24 mouse cellular contexts compared by ENCODE assay signal in genomic region chr17:75516591-75516990, GRCm38 (mm10). TPM values are rescaled to one million over a fixed set of nuclear protein-coding genes. Genes with fewer than 3 reads are reported as not detected.
DNase-seq lines count a peak whose midpoint lies in the region; ATAC-seq and TF ChIP-seq lines count a peak whose summit lies in the region.
"Had no signal": no experiment of that assay in that cellular context is flagged by ENCODE, and none has a peak within 500 bp of the region (broad histone marks: within the 10 kb centered on the region; RNA-seq: fewer than 3 reads in every experiment).

No protein-coding gene starts in this region.

- TF ChIP-seq POLR2A in cerebellum, adult 2 months (IDR thresholded peaks at IDR 0.05; ENCODE audit: borderline replicate concordance, insufficient read depth, low read length): no peak

- no peak overlapping the region for H3K27ac ChIP-seq in hindbrain, embryonic 13.5 days
- H3K27ac ChIP-seq in hindbrain, embryonic 11.5 days (ENCODE audit: low read depth, low read length): no peak overlapping the region
- no peak overlapping the region for H3K27ac ChIP-seq in cerebellum, adult 2 months (ENCODE audit: insufficient read depth, low read length)
- H3K27ac ChIP-seq: heart, embryonic 10.5 days; heart, embryonic 15.5 days; hindbrain, embryonic 15.5 days; intestine, embryonic 15.5 days; limb, embryonic 13.5 days; midbrain, embryonic 15.5 days; stomach, embryonic 15.5 days had no signal

- no peak overlapping the region for H3K4me2 ChIP-seq in hindbrain, embryonic 13.5 days
- H3K4me2 ChIP-seq in hindbrain, embryonic 11.5 days (replicated peaks; ENCODE audit: low read depth, low read length): no peak overlapping the region
- H3K4me2 ChIP-seq: heart, embryonic 15.5 days; hindbrain, embryonic 15.5 days; intestine, embryonic 15.5 days; limb, embryonic 13.5 days; liver, embryonic 11.5 days; midbrain, embryonic 15.5 days; stomach, embryonic 15.5 days had no signal

- ATAC-seq in hindbrain, embryonic 13.5 days (ENCODE audit: low FRiP score): 0 out of 2 replicates have a peak, but pooled peaks have one; percentile 43
- ATAC-seq in hindbrain, embryonic 11.5 days (ENCODE audit: low FRiP score): no peak
- ATAC-seq: forebrain, embryonic 16.5 days; intestine, embryonic 15.5 days; midbrain, embryonic 15.5 days had no signal

- no peaks in the 10 kb centered on the region for H3K27me3 ChIP-seq in hindbrain, embryonic 13.5 days
- no peaks in the 10 kb centered on the region for H3K27me3 ChIP-seq in hindbrain, embryonic 11.5 days (ENCODE audit: control insufficient read depth, insufficient read depth, low read length)
- no peaks in the 10 kb centered on the region for H3K27me3 ChIP-seq in cerebellum, adult 2 months (ENCODE audit: control insufficient read depth, insufficient read depth, low read length)
- H3K27me3 ChIP-seq: heart, embryonic 15.5 days; hindbrain, embryonic 15.5 days; intestine, embryonic 15.5 days; limb, embryonic 13.5 days; midbrain, embryonic 15.5 days; stomach, embryonic 15.5 days had no signal

- TF ChIP-seq CTCF in cerebellum, adult 2 months (IDR thresholded peaks at IDR 0.05; ENCODE audit: borderline replicate concordance, insufficient read depth, low read depth, low read length): no peak

- DNase-seq in adrenal gland, adult 2 months: peak; percentile 51
- no peak for DNase-seq in adrenal gland, postnatal 4 days (ENCODE audit: low spot score in 2 of 2)
- no peak for DNase-seq in hindbrain, embryonic 11.5 days (ENCODE audit: low spot score)
- DNase-seq in 3T3-L1 (ENCODE audit: low read depth, low spot score): peak; percentile 62
- peak; percentile 13 for DNase-seq in lung, postnatal 25 days (ENCODE audit: low spot score)
- no peak for DNase-seq in cerebellum, adult 2 months
- DNase-seq: cerebellum, adult 18-20 months; cerebellum, postnatal 14 days; gastrocnemius, postnatal 10 days; heart, postnatal 4 days; kidney, adult 2 months; kidney, postnatal 4 days; right cerebral cortex, postnatal 25 days had no signal

- WGBS in hindbrain, embryonic 13.5 days: 68% methylated on average over 4 of the region's 4 CpGs
- WGBS in hindbrain, embryonic 11.5 days: 83% methylated on average over 4 of the region's 4 CpGs
- 65% methylated on average over 4 of the region's 4 CpGs for WGBS in cerebellum, adult 2 months

- no peak overlapping the region for H3K9ac ChIP-seq in hindbrain, embryonic 13.5 days
- no peak overlapping the region for H3K9ac ChIP-seq in hindbrain, embryonic 11.5 days (ENCODE audit: low read depth, low read length)
- H3K9ac ChIP-seq: heart, embryonic 15.5 days; hindbrain, embryonic 15.5 days; intestine, embryonic 15.5 days; limb, embryonic 13.5 days; midbrain, embryonic 15.5 days; stomach, embryonic 15.5 days had no signal

- H3K4me3 ChIP-seq in hindbrain, embryonic 13.5 days: no peak overlapping the region
- H3K4me3 ChIP-seq in hindbrain, embryonic 11.5 days (ENCODE audit: low read depth, low read length): no peak overlapping the region
- no peak overlapping the region for H3K4me3 ChIP-seq in cerebellum, adult 2 months (replicated peaks; ENCODE audit: insufficient read depth, low read depth, low read length)
- H3K4me3 ChIP-seq: erythroblast, embryonic 14.5 days; heart, embryonic 10.5 days; heart, embryonic 15.5 days; hindbrain, embryonic 15.5 days; intestine, embryonic 15.5 days; limb, embryonic 13.5 days; midbrain, embryonic 15.5 days; stomach, embryonic 15.5 days had no signal

- H3K36me3 ChIP-seq in hindbrain, embryonic 13.5 days: no peaks in the 10 kb centered on the region
- H3K36me3 ChIP-seq in hindbrain, embryonic 11.5 days (ENCODE audit: control insufficient read depth, insufficient read depth, low read length): no peaks in the 10 kb centered on the region
- H3K36me3 ChIP-seq: heart, embryonic 10.5 days; heart, embryonic 15.5 days; hindbrain, embryonic 15.5 days; intestine, embryonic 15.5 days; limb, embryonic 13.5 days; midbrain, embryonic 15.5 days; stomach, embryonic 15.5 days had no signal

- H3K9me3 ChIP-seq in hindbrain, embryonic 13.5 days: no peaks in the 10 kb centered on the region
- no peaks in the 10 kb centered on the region for H3K9me3 ChIP-seq in hindbrain, embryonic 11.5 days (ENCODE audit: control insufficient read depth, low read length)
- H3K9me3 ChIP-seq: heart, embryonic 10.5 days; heart, embryonic 15.5 days; hindbrain, embryonic 15.5 days; intestine, embryonic 15.5 days; limb, embryonic 13.5 days; midbrain, embryonic 15.5 days; stomach, embryonic 15.5 days had no signal

- H3K4me1 ChIP-seq in hindbrain, embryonic 13.5 days (replicated peaks): peaks cover 6% of the 10 kb centered on the region; the same call in 1 of the 2 replicates
- H3K4me1 ChIP-seq in hindbrain, embryonic 11.5 days (replicated peaks; ENCODE audit: control insufficient read depth, insufficient read depth, low read length): no peaks in the 10 kb centered on the region
- H3K4me1 ChIP-seq in cerebellum, adult 2 months (ENCODE audit: control insufficient read depth, insufficient read depth, low read length): no peaks in the 10 kb centered on the region
- H3K4me1 ChIP-seq: hindbrain, embryonic 15.5 days; intestine, embryonic 15.5 days; limb, embryonic 13.5 days; stomach, embryonic 15.5 days had no signal

RNA-seq across cellular contexts. Expression of gene Fam98a, which starts 35.2 kb away (rescaled TPM):
- 10 to 100 TPM; 30.8 to 33.3 TPM for total RNA-seq in adrenal gland, adult 2 months (2021)
- 2.2 and 3.3 TPM in 2 replicates for polyA plus RNA-seq in adrenal gland, adult 2 months (2012; rRNA removed)
- 10 to 100 TPM; 22.9 to 26.5 TPM for total RNA-seq in adrenal gland, postnatal 4 days (2021)
- 29.9 and 30.5 TPM in 2 replicates for polyA plus RNA-seq in hindbrain, embryonic 13.5 days (2015; fragmentation: Nextera tagmentation; extraction: Ambion mirVana)
- polyA plus RNA-seq in hindbrain, embryonic 11.5 days (2014; fragmentation: Nextera tagmentation; extraction: Ambion mirVana): 10.4 and 11.5 TPM in 2 replicates
- 53.7 and 56.0 TPM in 2 replicates for polyA plus RNA-seq in cerebellum, adult 2 months (2012; rRNA removed)

Comparison
In these comparisons a context has a peak if more than half of its experiments do, and no peak if none do; other contexts are left out.
1. DNase-seq: peak in adrenal gland, adult 2 months (single experiment), 3T3-L1 (single experiment) and lung, postnatal 25 days (single experiment); none in adrenal gland, postnatal 4 days (0 of 2), hindbrain, embryonic 11.5 days (single experiment) and cerebellum, adult 2 months (0 of 2).